Mouse (Mus musculus) olfactory bulb, adult 2 months (tissue): ENCODE measurements at regions not wholly inside any gene's neighbourhood (a gene's known extent, or its start where the extent isn't known, plus 50 kb on each side); places are given as distances from the start of the nearest gene placed in this dataset.

Experiments
- H3K27ac ChIP-seq: fragments of 200-500 bp; 2 replicates; pipeline ENCODE4 v1.5.1; 2012; ENCODE audit warnings: low read depth, low read length; ENCODE audit not compliant: insufficient read depth
- H3K4me1 ChIP-seq: fragments of 200-500 bp; 2 replicates; pipeline ENCODE4 v1.6.1; 2012; ENCODE audit warnings: low read length; ENCODE audit not compliant: control insufficient read depth, insufficient read depth
- H3K4me3 ChIP-seq: fragments of 200-500 bp; 2 replicates; pipeline ENCODE4 v1.5.1; 2012; ENCODE audit warnings: mild to moderate bottlenecking, low read depth, low read length, moderate library complexity; ENCODE audit not compliant: insufficient read depth
- CTCF ChIP-seq: fragments of 200-500 bp; IDR thresholded peaks from 2 replicates; pipeline ENCODE4 v1.5.1; 2012; ENCODE audit warnings: low read depth, mild to moderate bottlenecking, low read length, moderate library complexity; ENCODE audit not compliant: insufficient read depth
- POLR2A ChIP-seq: fragments of 200-500 bp; IDR thresholded peaks from 2 replicates; pipeline ENCODE4 v1.6.1; 2012; ENCODE audit warnings: mild to moderate bottlenecking, low read depth, low read length, moderate library complexity; ENCODE audit not compliant: insufficient read depth
- WGBS: fragments of 180-500 bp; shearing (Covaris S2); methylation state at CpG from one replicate; pipeline ENCODE4 v1.1.7; 2018; 5-methylcytosine and 5-hydroxymethylcytosine counted together

GRCm38 (mm10) chr5:33518860-33519259, 85.1 kb upstream of the Nkx1-1 start:
- no peaks in the 10 kb centered on the region; the same call in 1 of the 2 replicates for H3K4me1 ChIP-seq
- TF ChIP-seq POLR2A, result no peak
- TF ChIP-seq CTCF, result no peak
- no peak overlapping the region for H3K27ac ChIP-seq
- no peak overlapping the region for H3K4me3 ChIP-seq
- 56% methylated on average over 6 of the region's 6 CpGs for WGBS

- Histone ChIP-seq H3K27ac (no peak overlapping the region), H3K4me1 (no peaks in the 10 kb centered on the region; the same call in 1 of the 2 replicates), H3K4me3 (no peak overlapping the region)
- WGBS, result 77% methylated on average over 8 of the region's 8 CpGs
- TF ChIP-seq POLR2A (no peak), CTCF (no peak)
Measured at GRCm38 (mm10) chr5:33517625-33518024, 83.8 kb upstream of the Nkx1-1 start.

GRCm38 (mm10) chr5:33516211-33516610, 82.4 kb upstream of the Nkx1-1 start:
- Histone ChIP-seq H3K4me3 (no peak overlapping the region), H3K27ac (no peak overlapping the region), H3K4me1 (peaks cover 4% of the 10 kb centered on the region)
- no peak for TF ChIP-seq CTCF
- no peak for TF ChIP-seq POLR2A
- 87% methylated on average over 3 of the region's 3 CpGs for WGBS

GRCm38 (mm10) chr5:33512253-33512884, 78.6 kb upstream of the Nkx1-1 start:
- 38% methylated on average over 22 of the region's 22 CpGs for WGBS
- TF ChIP-seq POLR2A, result no peak
- TF ChIP-seq CTCF, result no peak
- Histone ChIP-seq H3K27ac (no peak overlapping the region), H3K4me1 (peaks cover 4% of the 10 kb centered on the region), H3K4me3 (no peak overlapping the region)

- peaks cover 4% of the 10 kb centered on the region for H3K4me1 ChIP-seq
- no peak overlapping the region for H3K4me3 ChIP-seq
- TF ChIP-seq POLR2A (no peak), CTCF (no peak)
- 24% methylated on average over 25 of the region's 25 CpGs for WGBS
- H3K27ac ChIP-seq, result no peak overlapping the region
Measured at GRCm38 (mm10) chr5:33511529-33512252, 77.9 kb upstream of the Nkx1-1 start.

GRCm38 (mm10) chr5:33505786-33506185, 72.0 kb upstream of the Nkx1-1 start:
- TF ChIP-seq POLR2A (no peak), CTCF (no peak)
- H3K4me3 ChIP-seq, result no peak overlapping the region
- H3K4me1 ChIP-seq, result no peaks in the 10 kb centered on the region
- 71% methylated on average over 13 of the region's 13 CpGs for WGBS
- H3K27ac ChIP-seq, result no peak overlapping the region

GRCm38 (mm10) chr5:33501735-33502495, 68.1 kb upstream of the Nkx1-1 start:
- no peaks in the 10 kb centered on the region for H3K4me1 ChIP-seq
- no peak for TF ChIP-seq POLR2A
- TF ChIP-seq CTCF, result no peak
- 58% methylated on average over 23 of the region's 23 CpGs for WGBS
- no peak overlapping the region for H3K4me3 ChIP-seq
- no peak overlapping the region for H3K27ac ChIP-seq

GRCm38 (mm10) chr5:33501211-33501610, 67.4 kb upstream of the Nkx1-1 start:
- WGBS, result 46% methylated on average over 7 of the region's 7 CpGs
- no peak overlapping the region for H3K4me3 ChIP-seq
- TF ChIP-seq POLR2A (no peak), CTCF (no peak)
- no peak overlapping the region for H3K27ac ChIP-seq
- no peaks in the 10 kb centered on the region for H3K4me1 ChIP-seq
